Mouse (Mus musculus) limb, embryonic 14.5 days (tissue): Measurements from ENCODE around the gene Dis3l2. TPM values are rescaled to one million over a fixed set of nuclear protein-coding genes. Genes with fewer than 3 reads are reported as not detected.

Experiments used
- ATAC-seq: fragments of 200-750 bp; cut with Nextera tagmentation; 2 replicates; pipeline ENCODE4 v1.8.0; 2017; ENCODE audit warnings: low read depth, moderate number of reproducible peaks, moderate TSS enrichment; ENCODE audit not compliant: low FRiP score
- DNase-seq: peaks from one replicate; pipeline ENCODE4 v3.0.0-alpha.2; 2015; ENCODE audit warnings: low spot score
- H3K27ac ChIP-seq: fragments of 300-500 bp; sonication (generic); replicated peaks from 2 replicates; pipeline ENCODE4 v1.5.1; 2014; ENCODE audit warnings: low read depth, mild to moderate bottlenecking, low read length, moderate library complexity, mixed read lengths
- H3K27me3 ChIP-seq: fragments of 300-500 bp; sonication (generic); 2 replicates; pipeline ENCODE4 v1.6.1; 2014; ENCODE audit warnings: low read length, mixed read lengths; ENCODE audit not compliant: control insufficient read depth, insufficient read depth
- H3K36me3 ChIP-seq: fragments of 300-500 bp; sonication (generic); 2 replicates; pipeline ENCODE4 v1.6.1; 2014; ENCODE audit warnings: mild to moderate bottlenecking, low read length, moderate library complexity, mixed read lengths; ENCODE audit not compliant: control insufficient read depth, insufficient read depth
- H3K4me1 ChIP-seq: fragments of 300-500 bp; sonication (generic); 2 replicates; pipeline ENCODE4 v1.6.1; 2014; ENCODE audit warnings: antibody characterized with exemption, low read length, mixed read lengths; ENCODE audit not compliant: control insufficient read depth, insufficient read depth
- H3K4me2 ChIP-seq: fragments of 300-500 bp; sonication (generic); replicated peaks from 2 replicates; pipeline ENCODE4 v1.6.1; 2014; ENCODE audit warnings: low read depth, mild to moderate bottlenecking, low read length, moderate library complexity; ENCODE audit not compliant: severe bottlenecking
- H3K4me3 ChIP-seq: fragments of 300-500 bp; sonication (generic); replicated peaks from 2 replicates; pipeline ENCODE4 v1.5.1; 2014; ENCODE audit warnings: low read length
- H3K9ac ChIP-seq: fragments of 300-500 bp; sonication (generic); 2 replicates; pipeline ENCODE4 v1.6.1; 2014; ENCODE audit warnings: mild to moderate bottlenecking, low read depth, low read length, moderate library complexity; ENCODE audit not compliant: severe bottlenecking
- H3K9me3 ChIP-seq: fragments of 300-500 bp; sonication (generic); 2 replicates; pipeline ENCODE4 v1.6.1; 2016; ENCODE audit warnings: low read length; ENCODE audit not compliant: control insufficient read depth
- POLR2A ChIP-seq: fragments of 200-500 bp; IDR thresholded peaks from 2 replicates; pipeline ENCODE4 v1.8.0; 2012; ENCODE audit warnings: inconsistent platforms, mild to moderate bottlenecking, moderate library complexity, borderline replicate concordance; ENCODE audit not compliant: insufficient read depth, insufficient read length; ENCODE audit errors: extremely low read depth
- WGBS: fragments of 180-500 bp; shearing (Covaris S2); extraction: QIAGEN DNeasy Blood & Tissue Kit; methylation state at CpG from one replicate; pipeline ENCODE4 v1.1.7; 2014; 5-methylcytosine and 5-hydroxymethylcytosine counted together
- polyA plus RNA-seq, 2 experiments: library from polyadenylated mRNA; depleted of rRNA in 1 of 2; stranded (reverse) in 1 of 2; unstranded in 1 of 2; fragments of >200 nt; fragmentation: Nextera tagmentation in 1 of 2; extraction: Ambion mirVana in 1 of 2; gene quantifications; 2 replicates each; pipeline versions ENCODE4 v1.2.1 to v1.2.3; 2012 to 2014

Dis3l2 gene
- polyA plus RNA-seq, 2 experiments, result 22.2 to 24.4 TPM

- DNase-seq (no peak), ATAC-seq (no peak)
- Histone ChIP-seq H3K36me3 (no peaks in the 10 kb centered on the region), H3K4me3 (no peak overlapping the region), H3K9me3 (no peaks in the 10 kb centered on the region), H3K9ac (no peak overlapping the region), H3K27me3 (no peaks in the 10 kb centered on the region), H3K4me1 (peaks cover 28% of the 10 kb centered on the region), H3K4me2 (no peak overlapping the region), H3K27ac (no peak overlapping the region)
- 90% methylated on average over 2 of the region's 2 CpGs for WGBS
- no peak for TF ChIP-seq POLR2A
Measured at GRCm38 (mm10) chr1:87012606-87013005, 309.0 kb downstream of the Dis3l2 start.

- H3K4me1 ChIP-seq, result no peaks in the 10 kb centered on the region
- H3K27ac ChIP-seq, result no peak overlapping the region
- ATAC-seq (no peak), DNase-seq (no peak)
- no peak overlapping the region for H3K9ac ChIP-seq
- no peaks in the 10 kb centered on the region; the same call in 1 of the 2 replicates for H3K36me3 ChIP-seq
- H3K27me3 ChIP-seq, result no peaks in the 10 kb centered on the region
- no peak for TF ChIP-seq POLR2A
- no peak overlapping the region for H3K4me2 ChIP-seq
- no peak overlapping the region for H3K4me3 ChIP-seq
- 81% methylated on average over 5 of the region's 5 CpGs for WGBS
- H3K9me3 ChIP-seq, result no peaks in the 10 kb centered on the region
Measured at GRCm38 (mm10) chr1:87020714-87021113, 317.1 kb downstream of the Dis3l2 start.

GRCm38 (mm10) chr1:87021584-87021983 lies 318.0 kb downstream of the Dis3l2 start:
- no peak overlapping the region for H3K4me3 ChIP-seq
- 92% methylated on average over 3 of the region's 3 CpGs for WGBS
- H3K27me3 ChIP-seq, result no peaks in the 10 kb centered on the region
- H3K4me1 ChIP-seq, result no peaks in the 10 kb centered on the region
- H3K9me3 ChIP-seq, result no peaks in the 10 kb centered on the region
- DNase-seq (no peak), ATAC-seq (no peak)
- H3K9ac ChIP-seq, result no peak overlapping the region
- H3K36me3 ChIP-seq, result no peaks in the 10 kb centered on the region; the same call in 1 of the 2 replicates
- no peak overlapping the region for H3K4me2 ChIP-seq
- H3K27ac ChIP-seq, result no peak overlapping the region
- no peak for TF ChIP-seq POLR2A

- no peak for TF ChIP-seq POLR2A
- Histone ChIP-seq H3K4me3 (no peak overlapping the region), H3K27ac (no peak overlapping the region), H3K27me3 (no peaks in the 10 kb centered on the region), H3K4me1 (no peaks in the 10 kb centered on the region), H3K36me3 (no peaks in the 10 kb centered on the region; the same call in 1 of the 2 replicates), H3K9ac (no peak overlapping the region), H3K9me3 (no peaks in the 10 kb centered on the region), H3K4me2 (no peak overlapping the region)
- WGBS, result 94% methylated on average over 6 of the region's 6 CpGs
- ATAC-seq (no peak), DNase-seq (no peak)
Measured at GRCm38 (mm10) chr1:87023291-87024170, 319.9 kb downstream of the Dis3l2 start.

GRCm38 (mm10) chr1:87025021-87025420 lies 321.4 kb downstream of the Dis3l2 start:
- H3K4me1 ChIP-seq, result peaks cover 7% of the 10 kb centered on the region
- no peak overlapping the region for H3K4me3 ChIP-seq
- WGBS, result 100% methylated on average over 1 of the region's 1 CpGs
- H3K9me3 ChIP-seq, result no peaks in the 10 kb centered on the region
- H3K27me3 ChIP-seq, result no peaks in the 10 kb centered on the region
- H3K27ac ChIP-seq, result no peak overlapping the region
- no peak for TF ChIP-seq POLR2A
- no peak overlapping the region for H3K4me2 ChIP-seq
- ATAC-seq, result no peak
- H3K9ac ChIP-seq, result no peak overlapping the region
- no peaks in the 10 kb centered on the region; the same call in 1 of the 2 replicates for H3K36me3 ChIP-seq
- DNase-seq, result no peak
